Mouse (Mus musculus) intestine, embryonic 16.5 days (tissue): ENCODE data around the gene Scd1. TPM values are rescaled to one million over a fixed set of nuclear protein-coding genes. Genes with fewer than 3 reads are reported as not detected.

ENCODE experiments used
- ATAC-seq: fragments of 200-750 bp; cut with Nextera tagmentation; 2 replicates; pipeline ENCODE4 v1.8.0; 2017; ENCODE audit warnings: moderate TSS enrichment, moderate library complexity
- H3K27ac ChIP-seq: fragments of 300-500 bp; sonication (generic); 2 replicates; pipeline ENCODE4 v1.5.1; 2014; ENCODE audit warnings: mild to moderate bottlenecking, low read length
- H3K27me3 ChIP-seq: fragments of 300-500 bp; sonication (generic); replicated peaks from 2 replicates; pipeline ENCODE4 v1.6.1; 2014; ENCODE audit warnings: low read length, control low read depth, mixed read lengths; ENCODE audit not compliant: control insufficient read depth, insufficient read depth
- H3K36me3 ChIP-seq: fragments of 300-500 bp; sonication (generic); 2 replicates; pipeline ENCODE4 v1.6.1; 2014; ENCODE audit warnings: low read length, control low read depth; ENCODE audit not compliant: control insufficient read depth, insufficient read depth
- H3K4me1 ChIP-seq: fragments of 300-500 bp; sonication (generic); 2 replicates; pipeline ENCODE4 v1.6.1; 2014; ENCODE audit warnings: low read length, control low read depth, mixed read lengths; ENCODE audit not compliant: control insufficient read depth, insufficient read depth
- H3K4me2 ChIP-seq: fragments of 300-500 bp; sonication (generic); 2 replicates; pipeline ENCODE4 v1.6.1; 2014; ENCODE audit warnings: low read depth, low read length, control low read depth
- H3K4me3 ChIP-seq: fragments of 300-500 bp; sonication (generic); 2 replicates; pipeline ENCODE4 v1.5.1; 2014; ENCODE audit warnings: mild to moderate bottlenecking, low read length
- H3K9ac ChIP-seq: fragments of 300-500 bp; sonication (generic); 2 replicates; pipeline ENCODE4 v1.6.1; 2014; ENCODE audit warnings: low read depth, low read length
- H3K9me3 ChIP-seq: fragments of 300-500 bp; sonication (generic); 2 replicates; pipeline ENCODE4 v1.6.1; 2016; ENCODE audit warnings: low read length, control low read depth; ENCODE audit not compliant: control insufficient read depth
- WGBS: fragments of 180-500 bp; shearing (Covaris S2); extraction: QIAGEN DNeasy Blood & Tissue Kit; methylation state at CpG from one replicate; pipeline ENCODE4 v1.1.7; 2014; 5-methylcytosine and 5-hydroxymethylcytosine counted together
- polyA plus RNA-seq: library from polyadenylated mRNA; unstranded; fragments of >200 nt; fragmentation: Nextera tagmentation; extraction: Ambion mirVana; gene quantifications from 2 replicates; pipeline ENCODE4 v1.2.1, GENCODE M21; 2015

Gene Scd1
- polyA plus RNA-seq, result 5.5 and 5.7 TPM in 2 replicates

DNA sequence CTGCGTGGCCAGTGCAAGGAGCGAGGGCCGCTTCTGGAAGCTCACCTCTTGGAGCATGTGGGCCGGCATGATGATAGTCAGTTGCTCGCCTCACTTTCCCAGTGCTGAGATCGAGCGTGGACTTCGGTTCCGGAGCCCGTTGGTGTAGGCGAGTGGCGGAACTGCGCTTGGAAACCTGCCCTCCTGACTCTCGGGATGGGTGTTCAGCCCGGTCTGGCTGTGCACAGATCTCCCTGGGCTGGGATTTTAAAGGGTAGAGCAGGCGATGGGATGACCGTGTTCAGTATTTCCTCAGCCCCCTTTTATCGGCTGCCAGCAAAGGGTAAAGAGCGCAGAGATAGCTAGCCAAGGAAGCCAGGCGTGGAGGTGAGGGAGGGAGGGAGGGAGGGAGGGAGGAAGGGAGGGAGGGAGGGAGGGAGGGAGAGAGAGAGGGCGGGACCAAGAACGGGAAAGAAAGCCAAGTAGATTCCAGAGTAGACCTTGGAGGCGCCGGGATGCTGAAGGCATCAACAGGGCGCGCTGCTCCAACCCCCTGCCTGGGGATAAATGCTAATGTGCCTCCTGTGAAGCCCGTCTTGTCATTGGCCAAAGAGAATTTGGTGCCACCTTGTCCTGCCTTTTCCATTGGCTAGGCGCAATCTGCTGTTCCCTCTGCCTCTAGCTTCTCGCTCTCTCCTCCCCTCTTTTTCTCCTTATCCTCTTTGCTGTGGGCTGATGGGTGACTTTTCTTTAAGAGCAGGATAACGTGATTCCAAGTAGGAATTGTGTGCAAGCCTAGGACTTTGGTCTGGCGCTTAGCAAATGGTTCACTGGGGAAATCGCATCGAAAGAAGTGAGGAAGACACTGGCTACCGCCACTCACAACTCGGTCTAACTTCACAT is at the start of gene Scd1:
Scd1 (minus strand) TSS at position 539 of the 882 bp plus-strand sequence.
- H3K4me2 ChIP-seq, result peak within 1 kb of the TSS; percentile 83
- peak; percentile 90 for ATAC-seq
- WGBS, result 1% methylated on average over 34 of the region's 35 CpGs
- H3K27ac ChIP-seq, result peak within 1 kb of the TSS; percentile 46
- H3K36me3 ChIP-seq, result no peaks in the 10 kb centered on the region
- no peaks in the 10 kb centered on the region for H3K27me3 ChIP-seq
- H3K9me3 ChIP-seq, result no peaks in the 10 kb centered on the region
- H3K4me3 ChIP-seq, result peak within 1 kb of the TSS; percentile 55
- H3K4me1 ChIP-seq, result peaks cover 6% of the 10 kb centered on the region; the same call in 1 of the 2 replicates
- peak within 1 kb of the TSS; percentile 64 for H3K9ac ChIP-seq

DNA sequence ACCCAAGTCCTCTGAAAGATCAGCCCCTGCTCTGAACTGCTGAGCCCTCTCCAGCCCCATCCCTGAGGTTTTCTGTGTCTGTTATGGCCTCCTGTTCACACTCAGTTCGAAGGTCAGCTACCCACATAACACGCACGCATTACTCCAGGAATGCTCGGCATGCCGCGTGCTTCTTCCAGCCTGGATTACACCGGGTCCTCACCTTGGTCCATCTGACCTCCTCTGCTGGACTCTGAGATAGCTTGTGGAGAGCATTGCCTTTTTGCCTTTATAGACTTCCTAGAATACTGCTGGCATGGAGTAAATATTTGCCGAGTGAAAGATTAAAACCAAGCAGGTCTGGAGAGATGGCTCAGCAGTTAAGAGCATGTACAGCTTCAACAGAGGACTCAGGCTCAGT is 47.7 kb upstream of the Scd1 start:
- no peaks in the 10 kb centered on the region for H3K27me3 ChIP-seq
- 0 out of 2 replicates have a peak, but pooled peaks cover 2% of the 10 kb centered on the region for H3K4me1 ChIP-seq
- WGBS, result 50% methylated on average over 8 of the region's 8 CpGs
- H3K36me3 ChIP-seq, result no peaks in the 10 kb centered on the region
- H3K27ac ChIP-seq, result no peak overlapping the region
- no peak overlapping the region for H3K9ac ChIP-seq
- no peak overlapping the region for H3K4me2 ChIP-seq
- H3K9me3 ChIP-seq, result no peaks in the 10 kb centered on the region
- H3K4me3 ChIP-seq, result no peak overlapping the region
- ATAC-seq, result no peak

DNA sequence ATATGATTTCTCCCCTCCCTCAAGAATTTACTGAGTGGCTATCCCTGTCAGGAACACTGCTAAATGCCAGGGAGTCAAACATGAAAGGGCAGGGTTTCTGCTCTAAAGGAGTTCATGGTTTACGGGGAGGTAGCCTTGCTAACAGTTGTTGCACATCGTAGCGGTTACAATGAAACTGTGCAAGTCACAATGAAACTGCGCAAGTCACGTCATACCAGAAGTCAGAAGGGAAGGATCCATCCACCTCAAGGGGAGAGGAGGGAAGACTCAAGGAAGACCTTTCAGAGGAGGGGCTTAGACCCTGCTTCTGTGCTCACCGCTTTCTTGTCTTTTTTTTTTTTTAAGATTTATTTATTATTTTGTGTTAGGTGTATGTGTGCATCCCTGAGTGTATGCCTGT is 47.2 kb upstream of the Scd1 start:
- no peak overlapping the region for H3K9ac ChIP-seq
- ATAC-seq, result no peak
- no peak overlapping the region for H3K4me3 ChIP-seq
- 87% methylated on average over 6 of the region's 6 CpGs for WGBS
- H3K27ac ChIP-seq, result no peak overlapping the region
- H3K4me2 ChIP-seq, result no peak overlapping the region
- 0 out of 2 replicates have a peak, but pooled peaks cover 2% of the 10 kb centered on the region for H3K4me1 ChIP-seq
- no peaks in the 10 kb centered on the region for H3K9me3 ChIP-seq
- H3K36me3 ChIP-seq, result no peaks in the 10 kb centered on the region
- H3K27me3 ChIP-seq, result no peaks in the 10 kb centered on the region

DNA sequence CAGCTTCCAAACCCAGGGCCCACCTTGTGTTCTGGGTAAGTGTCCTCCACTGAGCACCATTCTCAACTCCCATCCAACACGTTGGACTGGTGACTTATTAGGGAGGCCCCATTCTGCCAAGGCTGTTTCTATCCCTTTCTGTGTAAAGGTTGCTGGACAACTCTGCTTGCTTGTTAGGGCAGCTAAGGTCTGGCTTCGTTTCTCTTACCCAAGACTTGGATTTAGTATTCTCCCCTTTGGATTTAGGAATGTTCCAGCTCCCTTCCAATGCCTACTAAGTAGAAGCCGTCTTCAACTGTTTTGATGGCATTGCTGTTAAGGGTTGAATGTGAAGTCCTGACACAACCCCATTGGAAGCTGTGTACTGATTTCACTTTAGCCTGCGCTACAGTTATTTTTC is 40.2 kb upstream of the Scd1 start:
- no peak overlapping the region for H3K4me3 ChIP-seq
- no peaks in the 10 kb centered on the region for H3K27me3 ChIP-seq

DNA sequence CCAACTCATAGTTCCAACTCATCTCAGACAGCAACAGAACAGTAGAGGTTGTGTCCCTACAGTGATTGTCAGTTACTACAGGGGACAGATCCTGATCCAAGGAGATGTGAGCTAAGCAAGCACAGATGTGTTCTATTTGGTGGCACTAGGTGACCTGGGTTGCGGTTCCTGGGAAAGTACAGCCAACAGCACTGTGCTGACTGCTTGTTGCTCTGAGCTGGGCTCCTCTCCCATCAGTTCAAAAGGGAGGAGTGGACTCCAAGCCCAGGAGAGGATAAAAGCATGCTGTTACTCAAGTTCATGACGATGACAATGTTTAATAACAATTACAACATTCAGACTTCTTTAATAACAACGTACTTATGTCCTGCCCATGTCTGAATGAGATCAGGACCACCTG is 38.1 kb upstream of the Scd1 start:
- no peaks in the 10 kb centered on the region for H3K4me1 ChIP-seq
- no peaks in the 10 kb centered on the region for H3K9me3 ChIP-seq
- H3K4me2 ChIP-seq, result no peak overlapping the region
- H3K9ac ChIP-seq, result no peak overlapping the region
- H3K4me3 ChIP-seq, result no peak overlapping the region
- H3K27ac ChIP-seq, result no peak overlapping the region
- no peak for ATAC-seq
- WGBS, result 75% methylated on average over 3 of the region's 3 CpGs
- no peaks in the 10 kb centered on the region for H3K36me3 ChIP-seq
- H3K27me3 ChIP-seq, result no peaks in the 10 kb centered on the region

More for the DNA sequence above, 40.2 kb upstream of the Scd1 start:
- Histone ChIP-seq H3K9me3 (no peaks in the 10 kb centered on the region), H3K4me2 (no peak overlapping the region), H3K9ac (no peak overlapping the region), H3K36me3 (no peaks in the 10 kb centered on the region), H3K4me1 (no peaks in the 10 kb centered on the region), H3K27ac (no peak overlapping the region)
- no peak for ATAC-seq
- 82% methylated on average over 4 of the region's 4 CpGs for WGBS

DNA sequence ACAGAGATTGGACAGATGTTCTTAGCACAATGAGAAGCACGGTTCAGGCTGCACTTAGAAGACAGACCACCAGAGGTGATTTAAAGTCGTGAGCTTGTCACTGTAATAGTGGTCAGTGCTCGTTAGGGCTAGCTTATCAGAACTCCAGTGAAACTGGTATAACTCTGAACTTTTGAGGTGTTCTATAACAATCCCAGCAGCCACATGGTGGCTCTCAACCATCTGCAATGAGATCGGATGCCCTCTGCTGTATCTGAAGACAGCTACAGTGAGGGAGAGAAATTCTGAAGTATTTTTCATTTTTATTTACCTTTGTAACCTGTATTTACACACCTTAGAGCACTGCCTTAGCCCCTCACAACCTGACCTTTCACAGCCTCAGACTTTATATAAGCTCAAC is 31.6 kb upstream of the Scd1 start:
- Histone ChIP-seq H3K36me3 (no peaks in the 10 kb centered on the region), H3K4me1 (no peaks in the 10 kb centered on the region), H3K4me3 (no peak overlapping the region), H3K27ac (no peak overlapping the region), H3K27me3 (no peaks in the 10 kb centered on the region), H3K9me3 (no peaks in the 10 kb centered on the region), H3K4me2 (no peak overlapping the region), H3K9ac (no peak overlapping the region)
- WGBS, result 33% methylated on average over 4 of the region's 4 CpGs
- no peak for ATAC-seq

DNA sequence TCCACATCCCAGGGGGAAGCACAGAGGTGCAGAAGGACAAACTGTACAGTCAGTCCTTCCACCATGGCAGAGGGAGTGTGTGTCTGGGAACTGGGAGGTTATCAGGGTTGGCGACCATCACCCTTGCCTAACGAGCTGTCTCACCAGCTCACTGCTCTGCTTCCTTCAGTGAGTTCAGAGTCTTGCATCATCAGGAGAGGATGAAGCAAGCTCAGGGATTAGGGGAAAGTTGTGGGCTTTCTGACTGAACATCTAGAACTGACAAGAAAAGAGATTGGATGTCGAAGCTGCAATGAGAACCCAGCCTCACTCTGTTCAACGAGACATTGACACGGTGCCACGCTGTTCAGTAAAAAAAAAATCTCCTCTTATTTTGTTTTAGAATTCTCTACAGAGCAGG is 30.3 kb upstream of the Scd1 start:
- H3K9ac ChIP-seq, result no peak overlapping the region
- no peak overlapping the region for H3K4me2 ChIP-seq
- no peak overlapping the region for H3K27ac ChIP-seq
- 74% methylated on average over 6 of the region's 6 CpGs for WGBS
- no peaks in the 10 kb centered on the region for H3K36me3 ChIP-seq
- H3K4me1 ChIP-seq, result no peaks in the 10 kb centered on the region
- ATAC-seq, result no peak
- H3K27me3 ChIP-seq, result no peaks in the 10 kb centered on the region
- H3K4me3 ChIP-seq, result no peak overlapping the region
- H3K9me3 ChIP-seq, result no peaks in the 10 kb centered on the region

DNA sequence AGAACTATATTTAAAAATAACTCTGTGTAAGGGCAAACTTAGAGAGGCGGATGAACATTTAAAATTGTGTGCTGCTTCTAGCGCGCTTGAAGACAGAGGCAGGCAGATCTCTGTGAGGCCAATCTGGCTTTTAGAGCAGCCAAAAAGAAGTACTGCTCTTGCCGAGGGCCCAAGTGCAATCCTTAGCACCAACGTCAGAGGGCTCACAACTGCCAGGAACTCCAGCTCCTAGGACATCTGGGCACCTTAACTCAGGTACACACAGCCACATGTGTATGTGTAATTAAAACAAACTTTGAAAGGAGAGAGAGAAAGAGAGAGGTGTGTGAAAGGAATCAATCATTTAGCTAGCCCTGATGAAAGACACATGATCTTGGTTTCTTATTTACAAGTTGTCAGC is 24.4 kb upstream of the Scd1 start:
- no peak overlapping the region for H3K27ac ChIP-seq
- H3K9ac ChIP-seq, result no peak overlapping the region
- 79% methylated on average over 5 of the region's 5 CpGs for WGBS

DNA sequence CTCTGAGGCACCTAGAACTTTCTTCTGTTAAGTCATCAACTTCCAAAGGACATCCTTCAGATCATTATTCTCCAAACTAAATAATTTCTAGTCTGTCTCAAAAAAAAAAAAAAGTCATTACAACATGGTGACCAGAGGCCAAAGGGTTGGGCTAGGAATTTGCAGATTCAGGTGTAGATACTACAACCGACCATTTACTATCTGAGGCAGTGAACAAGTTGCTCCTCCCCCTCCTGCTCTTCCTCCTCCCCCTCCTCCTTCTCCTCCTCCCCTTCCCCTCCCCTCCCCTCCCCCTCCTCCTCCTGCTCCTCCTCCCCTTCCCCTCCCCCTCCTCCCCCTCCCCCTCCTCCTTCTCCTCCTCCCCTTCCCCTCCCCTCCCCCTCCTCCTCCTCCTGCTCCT is 20.0 kb upstream of the Scd1 start:
- Histone ChIP-seq H3K27ac (no peak overlapping the region), H3K4me2 (no peak overlapping the region), H3K27me3 (no peaks in the 10 kb centered on the region), H3K9me3 (no peaks in the 10 kb centered on the region), H3K9ac (no peak overlapping the region), H3K36me3 (no peaks in the 10 kb centered on the region), H3K4me3 (no peak overlapping the region), H3K4me1 (no peaks in the 10 kb centered on the region)
- WGBS, result 74% methylated on average over 1 of the region's 1 CpGs
- ATAC-seq, result no peak

More for the DNA sequence above, 24.4 kb upstream of the Scd1 start:
- H3K27me3 ChIP-seq, result no peaks in the 10 kb centered on the region
- H3K9me3 ChIP-seq, result no peaks in the 10 kb centered on the region
- ATAC-seq, result no peak
- no peaks in the 10 kb centered on the region for H3K36me3 ChIP-seq
- no peaks in the 10 kb centered on the region for H3K4me1 ChIP-seq
- H3K4me2 ChIP-seq, result no peak overlapping the region
- H3K4me3 ChIP-seq, result no peak overlapping the region
